Mouse (Mus musculus): Measurements from ENCODE around the gene Ttc9. TPM values are rescaled to one million over a fixed set of nuclear protein-coding genes. Genes with fewer than 3 reads are reported as not detected.

The Ttc9 gene
- total RNA-seq, 2 experiments from 2014 or later: 11.5 to 21.3 TPM

DNA sequence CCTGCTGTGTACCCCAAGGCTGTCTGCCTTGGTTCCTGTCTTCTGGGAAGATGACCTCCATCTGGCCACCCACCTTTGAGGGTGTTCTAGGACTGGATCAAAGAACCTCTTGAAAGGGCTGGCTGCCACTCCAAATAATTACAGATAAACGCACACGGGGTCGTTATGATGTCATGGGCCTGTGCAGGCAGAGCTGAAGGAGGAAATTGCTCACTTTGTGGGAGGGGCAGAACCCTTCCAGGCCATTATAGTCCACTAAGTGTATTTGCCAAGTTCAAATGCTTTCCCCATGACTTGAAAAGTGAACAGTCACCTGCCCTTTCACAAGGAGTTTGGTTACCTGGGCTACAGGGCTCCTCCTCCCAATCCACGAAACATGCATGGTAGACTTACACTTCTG is 67.0 kb downstream of the Ttc9 start:
- no peak for DNase-seq

DNA sequence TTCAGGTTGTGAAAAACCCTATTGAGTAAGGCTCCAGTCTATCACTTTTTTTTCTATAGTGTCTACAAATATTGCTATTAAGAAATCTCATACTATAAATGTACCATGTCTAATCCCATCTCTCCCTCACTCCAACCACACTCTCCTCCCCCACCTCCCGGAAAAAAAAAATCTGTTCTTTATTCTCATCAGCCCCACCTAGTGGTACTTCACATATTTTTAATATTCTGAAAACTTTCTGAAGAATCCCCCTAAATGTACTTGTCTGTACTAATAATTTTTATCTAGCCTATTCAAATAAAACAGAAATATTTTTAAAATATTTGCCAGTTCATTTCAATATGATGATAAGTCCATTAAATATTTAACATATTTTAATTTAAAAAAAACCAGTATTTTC is 71.9 kb downstream of the Ttc9 start:
- intact Hi-C loops (cut with DNase I; ENCODE audit: low total_unique reads): loop anchor here (2.0 kb wide), 1 partner anchor 84 kb away; no protein-coding TSS in a partner anchor
- DNase-seq: no peak

More for the DNA sequence above, 67.0 kb downstream of the Ttc9 start:
- intact Hi-C loops (cut with DNase I; ENCODE audit: low total_unique reads): no loop called here

DNA sequence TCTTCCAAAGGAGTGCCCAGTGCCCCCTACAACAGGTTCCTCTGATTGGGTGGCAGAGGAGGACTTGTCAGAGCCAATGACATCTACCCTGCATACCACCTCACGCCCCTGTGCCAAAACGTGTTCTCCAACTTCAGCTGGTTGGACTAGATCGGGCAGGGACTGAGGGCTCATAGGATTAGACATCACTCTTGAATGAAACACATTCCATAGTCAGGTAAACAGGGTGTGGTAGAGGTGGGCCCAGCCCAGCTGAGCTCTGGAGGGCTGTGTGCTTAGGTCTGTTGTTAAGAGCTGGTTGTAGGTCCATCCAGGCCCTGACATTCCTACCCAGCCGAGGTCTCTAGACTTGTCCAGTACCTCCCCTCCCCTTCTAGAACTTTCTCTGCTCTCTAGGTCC is 81.6 kb downstream of the Ttc9 start:
- intact Hi-C loops (cut with DNase I; ENCODE audit: low total_unique reads): no loop called here
- DNase-seq: no peak

Other genes starting within 250 kb of the Ttc9 start
- 1 to 10 TPM in 1 of 2 experiments, under 1 TPM in 1; 0.51 to 1.0 TPM for gene Adam4, start 209.3 kb upstream of the Ttc9 start, total RNA-seq (2021)
- gene Cox16, start 146.1 kb upstream of the Ttc9 start, total RNA-seq (2021): 10 to 100 TPM; 79.1 to 82.2 TPM
- gene Gm20498, start 98.3 kb upstream of the Ttc9 start, total RNA-seq (2021): 10 to 100 TPM; 32.6 to 33.6 TPM
- 10 to 100 TPM; 26.1 to 26.2 TPM for gene Synj2bp, start 98.3 kb upstream of the Ttc9 start, total RNA-seq (2021)
- not detected for gene Adam21, start 62.8 kb upstream of the Ttc9 start, total RNA-seq (2021)
- 10 to 100 TPM; 12.8 TPM for gene Med6, start 36.2 kb upstream of the Ttc9 start, total RNA-seq (2021)
- under 1 TPM in 1 of 2 experiments, not detected in 1; 0.11 TPM for gene Map3k9, start 149.9 kb downstream of the Ttc9 start, total RNA-seq (2021)
- 10 to 100 TPM; 36.0 to 37.4 TPM for gene Pcnx, start 228.8 kb downstream of the Ttc9 start, total RNA-seq (2021)

Measured in gastrocnemius, postnatal 14 days (tissue).